Mouse (Mus musculus) heart, adult 18-20 months (tissue): Measurements from ENCODE around the gene Gjb2. TPM values are rescaled to one million over a fixed set of nuclear protein-coding genes. Genes with fewer than 3 reads are reported as not detected.

Experiments used
- DNase-seq, 2 experiments: peaks; one replicate each; pipeline ENCODE4 v3.0.0; 2021 to 2022; ENCODE audit warnings: mixed read lengths in 1 of 2
- long read RNA-seq, 2 experiments: library from polyadenylated mRNA; stranded (forward); transcript quantifications; one replicate each; pipeline ENCODE4 v2.0.0; 2021
- total RNA-seq, 2 experiments: library from RNA; stranded (reverse); gene quantifications; 2 replicates each; pipeline ENCODE4 v1.2.3; 2021

Gjb2 gene
- under 1 TPM in 1 of 2 experiments, not detected in 1; 0.15 TPM for total RNA-seq
- long read RNA-seq, experiment 1: 0 reads
- long read RNA-seq, experiment 2: 0 reads

GRCm38 (mm10) chr14:57104106-57105023 is at the start of gene Gjb2:
Gene Gjb2, minus strand, starts transcription at chr14:57104702.
- DNase-seq: peak; percentile 5 to 23

GRCm38 (mm10) chr14:57145741-57146140 is 41.2 kb upstream of the Gjb2 start:
- DNase-seq: no peak

- DNase-seq: no peak
Observed at GRCm38 (mm10) chr14:57135265-57135664, 30.8 kb upstream of the Gjb2 start.

GRCm38 (mm10) chr14:57133161-57133661 is 28.7 kb upstream of the Gjb2 start, which contains the start of gene Gjb6:
Gene Gjb6, minus strand, starts transcription at chr14:57133611.
- no peak for DNase-seq

GRCm38 (mm10) chr14:57127383-57127782 is 22.9 kb upstream of the Gjb2 start:
- no peak for DNase-seq

GRCm38 (mm10) chr14:57122295-57122694 is 17.8 kb upstream of the Gjb2 start:
- no peak for DNase-seq

- DNase-seq: no peak
Observed at GRCm38 (mm10) chr14:57115823-57116544, 11.5 kb upstream of the Gjb2 start, which contains the start of gene Gm4491. Gene Gm4491, minus strand, starts transcription at chr14:57115883.

GRCm38 (mm10) chr14:57109194-57109593 is 4.7 kb upstream of the Gjb2 start:
- DNase-seq: peak in 1 of 2 experiments; percentile 50

- no peak for DNase-seq
Observed at GRCm38 (mm10) chr14:57107916-57108315, 3.4 kb upstream of the Gjb2 start.

GRCm38 (mm10) chr14:57107091-57107490 is 2.6 kb upstream of the Gjb2 start:
- no peak for DNase-seq

- no peak for DNase-seq
Observed at GRCm38 (mm10) chr14:57105721-57106120, 1.2 kb upstream of the Gjb2 start.

GRCm38 (mm10) chr14:57105111-57105510 is 609 bp upstream of the Gjb2 start:
- no peak for DNase-seq

- DNase-seq: no peak
Observed at GRCm38 (mm10) chr14:57103711-57104105, 794 bp downstream of the Gjb2 start.

- no peak for DNase-seq
Observed at GRCm38 (mm10) chr14:57103121-57103520, 1.4 kb downstream of the Gjb2 start.

- no peak for DNase-seq
Observed at GRCm38 (mm10) chr14:57101623-57102022, 2.9 kb downstream of the Gjb2 start.

GRCm38 (mm10) chr14:57095855-57096254 is 8.6 kb downstream of the Gjb2 start:
- DNase-seq: no peak

- peak; percentile 14 to 53 for DNase-seq
Observed at GRCm38 (mm10) chr14:57093029-57093428, 11.5 kb downstream of the Gjb2 start.

- DNase-seq: no peak
Observed at GRCm38 (mm10) chr14:57090001-57090400, 14.5 kb downstream of the Gjb2 start.

- no peak for DNase-seq
Observed at GRCm38 (mm10) chr14:57089107-57089506, 15.4 kb downstream of the Gjb2 start.

- DNase-seq: no peak
Observed at GRCm38 (mm10) chr14:57084180-57084668, 20.3 kb downstream of the Gjb2 start.

- no peak for DNase-seq
Observed at GRCm38 (mm10) chr14:57082863-57083262, 21.6 kb downstream of the Gjb2 start.

GRCm38 (mm10) chr14:57075537-57075936 is 29.0 kb downstream of the Gjb2 start:
- DNase-seq: no peak

- DNase-seq: peak; percentile 3 to 58
Observed at GRCm38 (mm10) chr14:57069906-57070305, 34.6 kb downstream of the Gjb2 start.
